Mouse (Mus musculus): Measurements from ENCODE around the gene Zfp708.
"Not testable (repeated sequence)": the region's sequence is repeated elsewhere in the genome, so short reads cannot be mapped to it uniquely, and the experiment has no call there.

Zfp708 gene

DNA sequence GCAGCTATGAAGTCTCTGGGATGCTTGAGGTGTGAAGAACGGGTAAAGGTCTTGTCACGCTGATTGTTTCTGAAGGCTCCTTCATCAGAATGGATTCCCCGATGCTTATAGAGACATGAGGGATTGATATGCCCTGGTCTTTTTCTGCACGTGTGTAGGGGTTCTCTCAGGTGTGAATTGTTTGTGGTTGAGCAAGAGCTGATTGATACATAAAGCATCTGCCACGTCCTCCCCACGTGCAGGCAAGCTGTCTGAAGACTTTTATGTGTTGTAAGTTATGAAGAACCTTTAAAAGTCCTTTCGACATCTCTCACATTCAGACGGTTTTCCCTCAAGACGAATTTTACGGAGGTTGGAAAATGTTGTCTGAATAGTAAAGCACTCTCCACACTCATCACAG is at the start of gene Zfp708:
TSS of gene Zfp708 (minus strand) at position 101 of the 400 bp plus-strand sequence.
- no peak for DNase-seq (ENCODE audit: low read depth)

DNA sequence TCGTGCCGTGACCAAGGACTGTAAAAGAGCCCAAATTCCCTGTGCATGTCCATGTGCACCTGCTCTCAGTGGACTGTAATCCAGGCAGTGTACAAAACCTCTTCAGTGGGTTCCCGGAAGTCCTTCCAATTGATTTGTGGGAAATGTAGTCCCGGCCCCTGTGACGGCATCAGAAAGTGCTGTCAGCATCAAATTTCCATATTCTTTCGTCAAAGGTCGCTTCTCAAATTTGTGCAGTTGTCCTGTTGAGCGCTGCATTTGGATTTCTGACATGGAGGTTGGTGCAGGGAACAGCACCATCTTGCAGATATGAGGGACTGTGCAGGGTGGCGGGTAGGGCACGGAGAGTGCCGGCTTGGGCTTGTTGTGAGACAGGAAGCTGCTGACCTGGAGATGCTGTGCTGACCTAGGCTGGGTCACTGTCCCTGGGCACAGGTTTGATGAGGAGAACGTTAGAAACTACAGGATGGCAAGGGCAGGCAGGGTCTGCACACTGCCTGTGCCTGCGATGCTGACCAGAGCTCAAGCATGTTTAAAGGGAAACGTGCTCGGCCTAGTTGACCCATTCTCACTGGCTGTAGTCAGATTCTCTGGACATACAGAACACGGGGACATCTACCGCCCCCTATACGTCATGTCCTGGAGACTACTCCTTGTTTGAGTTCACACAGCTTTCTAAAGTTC is 30.4 kb upstream of the Zfp708 start:
- peak; percentile 70 for DNase-seq (ENCODE audit: low read depth)

- DNase-seq (ENCODE audit: low read depth) = not testable (repeated sequence)
Measured at GRCm38 (mm10) chr13:67127507-67127906, 29.7 kb upstream of the Zfp708 start.

DNA sequence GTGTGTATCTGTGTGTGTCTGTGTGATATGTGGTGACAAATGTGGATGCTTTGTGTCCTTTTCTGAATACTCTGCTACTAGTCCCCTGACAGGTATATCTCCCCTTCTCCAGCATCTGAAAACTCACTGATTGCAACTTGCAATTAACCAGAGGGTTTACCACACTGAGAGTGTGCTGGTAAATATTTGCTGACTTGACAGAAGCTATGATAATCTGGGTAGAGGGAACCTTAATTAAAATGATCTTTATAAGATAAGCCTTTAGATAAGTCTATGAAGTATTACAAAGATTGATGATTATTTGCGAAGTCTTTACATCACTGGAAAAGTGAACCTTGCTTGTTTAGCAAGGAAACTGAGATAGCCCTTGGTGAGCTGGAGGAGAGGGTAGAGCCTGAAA is 26.7 kb upstream of the Zfp708 start:
- DNase-seq (ENCODE audit: low read depth) = no peak

GRCm38 (mm10) chr13:67121360-67121759 is 23.6 kb upstream of the Zfp708 start, which contains the start of gene Zfp759:
Gene Zfp759, plus strand, starts transcription at chr13:67121660.
- not testable (repeated sequence) for DNase-seq (ENCODE audit: low read depth)

GRCm38 (mm10) chr13:67116163-67116562 is 18.4 kb upstream of the Zfp708 start, which contains the start of gene Rslcan18:
Gene Rslcan18, minus strand, starts transcription at chr13:67116263.
- not testable (repeated sequence) for DNase-seq (ENCODE audit: low read depth)

- DNase-seq (ENCODE audit: low read depth) = no peak
Measured at GRCm38 (mm10) chr13:67113287-67113686, 15.5 kb upstream of the Zfp708 start.

- DNase-seq (ENCODE audit: low read depth) = no peak
Measured at GRCm38 (mm10) chr13:67112096-67112495, 14.3 kb upstream of the Zfp708 start.

GRCm38 (mm10) chr13:67108821-67109206 is 11.0 kb upstream of the Zfp708 start:
- no peak for DNase-seq (ENCODE audit: low read depth)

- peak; percentile 98 for DNase-seq (ENCODE audit: low read depth)
Measured at GRCm38 (mm10) chr13:67108194-67108820, 10.5 kb upstream of the Zfp708 start, which contains the start of gene Gm28557. Gene Gm28557, minus strand, starts transcription at chr13:67108604.

DNA sequence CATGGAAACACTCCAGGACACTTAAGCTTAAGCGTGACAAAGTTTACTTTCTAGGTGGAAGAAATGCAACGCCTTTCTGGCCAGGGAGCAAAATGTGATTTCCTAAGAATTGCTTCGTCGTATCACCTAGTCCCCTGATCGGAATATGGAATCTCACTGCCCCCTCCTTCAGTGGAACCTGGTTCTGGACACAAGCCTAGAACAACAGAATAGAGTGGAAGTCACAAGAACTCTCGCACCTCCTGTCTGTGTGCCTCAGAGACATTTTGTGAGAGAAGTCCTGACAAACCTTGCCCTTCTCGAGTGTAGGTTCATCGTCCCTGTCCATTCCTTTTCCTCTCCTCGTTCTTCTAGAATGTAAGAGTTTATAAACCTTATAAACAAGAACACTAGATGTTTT is 9.9 kb upstream of the Zfp708 start:
- DNase-seq (ENCODE audit: low read depth) = no peak

DNA sequence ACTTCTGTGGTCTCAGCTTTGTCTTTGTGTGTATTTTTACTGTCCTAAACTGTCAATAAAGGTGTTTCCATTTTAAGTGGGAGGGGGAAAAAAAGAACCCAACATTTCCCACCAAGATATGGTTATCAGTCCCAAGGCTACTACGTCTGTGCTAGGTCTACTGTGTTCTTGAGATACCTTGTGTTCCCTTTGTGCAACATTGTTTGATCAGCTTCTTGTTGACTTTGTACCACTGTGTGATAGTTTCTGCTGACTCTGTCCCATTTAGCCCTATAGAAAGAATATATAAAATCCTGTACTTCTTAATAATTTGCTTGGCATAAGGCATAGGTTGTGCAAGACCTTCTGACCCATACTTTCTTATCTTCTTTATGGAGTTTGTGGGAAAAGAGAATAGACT is 7.6 kb downstream of the Zfp708 start:
- no peak for DNase-seq (ENCODE audit: low read depth)

DNA sequence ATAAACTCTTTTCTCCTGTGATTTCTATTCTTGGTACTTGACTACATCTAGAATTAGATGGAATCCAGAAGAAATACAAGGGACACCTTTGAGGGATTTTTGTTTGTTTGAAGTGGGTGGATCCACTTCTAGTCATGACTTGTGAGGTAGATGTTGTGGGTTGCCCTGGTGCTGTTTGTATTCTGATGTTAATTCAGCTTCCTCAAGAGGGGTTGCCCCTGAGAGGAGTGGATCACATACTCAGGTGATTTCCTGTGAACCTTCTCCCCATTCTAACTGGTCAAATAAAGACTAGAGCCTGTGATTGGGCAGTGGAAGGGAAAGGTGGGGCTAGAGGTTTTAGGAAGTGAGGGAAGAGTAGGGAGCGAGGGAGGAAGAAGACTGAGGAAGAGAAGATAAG is 15.8 kb downstream of the Zfp708 start:
- no peak for DNase-seq (ENCODE audit: low read depth)

- DNase-seq (ENCODE audit: low read depth) = peak; percentile 53
Measured at GRCm38 (mm10) chr13:67081142-67081713, 16.5 kb downstream of the Zfp708 start.

DNA sequence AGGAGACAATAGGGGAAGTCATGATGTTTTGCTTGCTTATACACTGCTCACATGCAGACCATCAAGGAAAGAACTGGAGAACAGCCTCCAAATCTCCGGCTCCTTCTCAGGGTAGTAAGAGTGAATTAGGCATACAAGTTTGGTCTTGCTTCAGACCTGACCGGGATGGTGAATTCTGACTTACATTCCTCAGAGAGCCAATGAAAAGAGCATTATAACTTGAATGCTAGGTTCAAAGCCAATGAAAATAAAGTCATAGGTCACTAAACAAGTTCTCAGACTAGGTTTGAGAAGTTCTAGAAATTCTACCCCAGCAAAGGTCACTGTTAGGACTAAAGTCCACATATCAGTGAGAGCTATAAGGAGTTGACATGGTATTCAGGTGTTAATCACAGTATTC is 20.5 kb downstream of the Zfp708 start:
- DNase-seq (ENCODE audit: low read depth) = no peak

DNA sequence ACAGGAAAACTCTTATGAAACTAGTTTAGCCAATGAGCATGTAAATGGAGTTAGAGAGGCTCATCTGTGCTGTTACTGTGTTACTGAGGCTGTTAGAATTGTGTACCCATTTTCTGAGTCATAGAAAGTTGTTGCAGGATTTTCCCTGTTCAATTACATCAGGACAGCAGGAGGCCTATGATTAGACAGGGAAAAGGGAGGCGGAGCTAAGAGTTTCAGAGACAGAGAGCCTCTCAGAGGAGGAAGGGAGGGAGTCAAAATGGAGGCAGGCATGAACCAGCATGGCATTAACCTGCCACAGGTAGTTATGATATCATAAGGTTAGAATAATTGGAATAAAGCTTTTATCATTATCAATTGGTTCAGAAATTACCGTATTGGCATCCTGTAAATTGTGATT is 25.0 kb downstream of the Zfp708 start:
- DNase-seq (ENCODE audit: low read depth) = no peak

DNA sequence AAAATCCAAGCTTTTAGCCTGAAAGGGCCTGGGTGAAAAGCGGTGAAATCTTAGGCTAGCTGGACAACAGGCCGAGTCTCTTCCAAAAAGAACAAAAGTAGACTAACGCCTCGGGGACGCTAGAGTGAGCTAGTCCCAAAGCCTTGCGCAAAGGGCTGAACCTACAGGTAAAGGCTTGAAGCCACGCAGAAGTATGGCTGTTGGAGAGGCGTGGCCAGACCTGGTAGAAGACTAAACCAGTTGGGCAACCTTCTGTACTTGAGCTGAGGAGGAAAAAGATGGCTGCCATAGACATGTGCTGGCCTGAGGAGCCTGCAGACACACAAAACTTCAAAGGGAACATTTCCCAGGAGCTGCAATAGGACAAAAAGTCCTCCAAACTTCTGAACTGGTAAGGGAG is 32.4 kb downstream of the Zfp708 start:
- no peak for DNase-seq (ENCODE audit: low read depth)

DNA sequence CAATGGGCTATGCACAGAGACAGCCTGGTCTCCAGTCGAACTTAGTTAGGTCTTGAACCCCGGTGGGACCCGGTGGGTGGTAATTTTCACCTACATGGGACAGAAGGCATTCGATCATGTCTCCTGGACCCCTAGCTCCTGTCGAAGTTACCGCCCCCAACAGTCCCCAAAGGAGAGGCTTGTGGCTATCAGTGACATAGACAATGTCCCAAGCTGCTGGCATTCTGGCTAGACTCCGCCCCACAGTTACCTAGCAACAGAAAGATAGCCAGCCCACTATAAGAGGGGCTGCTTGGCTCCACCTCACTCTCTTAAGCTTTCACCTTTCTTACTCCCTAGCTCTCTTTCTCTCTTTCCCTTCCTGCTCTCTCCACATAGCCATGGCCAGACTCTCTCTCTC is 35.3 kb downstream of the Zfp708 start:
- DNase-seq (ENCODE audit: low read depth) = no peak

GRCm38 (mm10) chr13:67060786-67061358 is 36.9 kb downstream of the Zfp708 start, which contains the start of gene Zfp712:
Gene Zfp712, minus strand, starts transcription at chr13:67061170.
- peak; percentile 85 for DNase-seq (ENCODE audit: low read depth)

DNA sequence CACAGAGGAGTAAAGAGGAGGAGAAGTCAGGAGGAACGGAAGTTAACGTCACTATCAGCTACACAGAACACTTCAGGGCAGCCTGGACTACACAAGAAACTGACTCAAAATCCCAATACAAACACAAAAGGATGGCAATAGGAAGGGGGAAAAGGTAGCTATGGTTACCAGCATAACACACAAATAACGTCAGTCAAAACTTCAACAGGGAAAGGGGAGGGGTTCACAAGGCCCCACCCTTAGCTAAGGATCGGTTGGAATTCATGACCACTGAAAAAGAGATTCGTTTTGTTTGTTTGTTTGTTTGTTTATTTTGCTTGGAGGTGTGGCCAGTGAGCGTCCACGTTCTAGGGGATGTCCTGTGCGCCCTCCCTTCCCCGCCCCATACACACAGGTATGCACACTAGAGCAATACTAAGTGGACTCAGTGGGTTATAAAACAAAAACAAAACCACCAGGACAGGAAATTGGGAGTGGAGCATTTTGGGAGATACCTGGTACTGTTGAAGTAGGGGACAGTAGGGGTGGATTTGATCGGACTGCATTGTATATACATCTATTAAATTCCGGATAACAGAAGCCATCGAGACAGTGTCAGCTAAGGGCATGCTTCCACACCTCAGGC is 37.5 kb downstream of the Zfp708 start:
- no peak for DNase-seq (ENCODE audit: low read depth)

Data from c-Kit-positive CD71-negative TER-119-negative erythroid progenitor cells, embryonic 14.5 days (primary cell).